Mouse (Mus musculus): ENCODE data around the gene Pacrg. TPM values are rescaled to one million over a fixed set of nuclear protein-coding genes. Genes with fewer than 3 reads are reported as not detected.

The Pacrg gene
- polyA plus RNA-seq (2015; fragmentation: Illumina TruSeq; extraction: RNeasy Lipid Tissue Mini Kit (QIAGEN cat#74804); ENCODE audit: low read depth, low replicate concordance), result 24.9 TPM

DNA sequence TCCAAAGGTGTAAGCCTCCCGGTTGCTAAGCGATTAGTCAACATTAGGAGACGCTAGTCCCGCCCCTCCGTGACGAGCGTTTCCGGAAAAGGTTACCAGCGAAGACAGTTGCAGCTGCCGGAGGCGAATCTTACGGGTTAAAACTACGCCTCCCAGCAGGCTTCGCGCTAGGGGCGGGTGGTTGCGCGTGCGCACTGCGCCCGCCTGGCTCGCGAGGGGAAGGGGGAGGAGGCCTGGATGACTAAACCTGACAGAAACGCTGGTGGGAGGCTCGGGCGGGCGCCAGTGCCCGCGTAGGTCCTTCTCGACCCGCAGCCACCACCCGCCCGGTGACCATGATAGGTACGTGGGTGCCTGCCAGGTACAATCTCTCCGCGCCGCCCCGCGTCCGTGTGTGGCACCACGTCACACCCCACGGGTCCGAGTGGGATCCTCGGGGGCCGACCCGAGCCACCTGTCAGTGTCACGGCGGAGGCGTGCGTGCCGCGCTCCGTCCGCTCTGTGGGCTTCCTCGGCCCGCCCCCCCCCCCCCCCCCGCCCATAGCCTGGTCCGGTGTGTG, at the start of gene Pacrg, which contains the start of gene Prkn:
TSS of gene Pacrg (minus strand) at position 164 of the 560 bp plus-strand sequence.
TSS of gene Prkn (plus strand) at position 237 of the 560 bp plus-strand sequence.

Other genes starting within 250 kb of the Pacrg start
- gene Prkn, start 73 bp upstream of the Pacrg start, polyA plus RNA-seq (2015; fragmentation: Illumina TruSeq; extraction: RNeasy Lipid Tissue Mini Kit (QIAGEN cat#74804); ENCODE audit: low read depth, low replicate concordance), result 8.8 TPM

Measured in brain, adult 10 weeks (tissue).